Mouse (Mus musculus) right cerebral cortex, postnatal 14 days (tissue): ENCODE measurements at regions not wholly inside any gene's neighbourhood (a gene's known extent, or its start where the extent isn't known, plus 50 kb on each side); places are given as distances from the start of the nearest gene placed in this dataset.

Source experiments
- DNase-seq: peaks from one replicate; pipeline ENCODE4 v3.0.0; 2022

DNA sequence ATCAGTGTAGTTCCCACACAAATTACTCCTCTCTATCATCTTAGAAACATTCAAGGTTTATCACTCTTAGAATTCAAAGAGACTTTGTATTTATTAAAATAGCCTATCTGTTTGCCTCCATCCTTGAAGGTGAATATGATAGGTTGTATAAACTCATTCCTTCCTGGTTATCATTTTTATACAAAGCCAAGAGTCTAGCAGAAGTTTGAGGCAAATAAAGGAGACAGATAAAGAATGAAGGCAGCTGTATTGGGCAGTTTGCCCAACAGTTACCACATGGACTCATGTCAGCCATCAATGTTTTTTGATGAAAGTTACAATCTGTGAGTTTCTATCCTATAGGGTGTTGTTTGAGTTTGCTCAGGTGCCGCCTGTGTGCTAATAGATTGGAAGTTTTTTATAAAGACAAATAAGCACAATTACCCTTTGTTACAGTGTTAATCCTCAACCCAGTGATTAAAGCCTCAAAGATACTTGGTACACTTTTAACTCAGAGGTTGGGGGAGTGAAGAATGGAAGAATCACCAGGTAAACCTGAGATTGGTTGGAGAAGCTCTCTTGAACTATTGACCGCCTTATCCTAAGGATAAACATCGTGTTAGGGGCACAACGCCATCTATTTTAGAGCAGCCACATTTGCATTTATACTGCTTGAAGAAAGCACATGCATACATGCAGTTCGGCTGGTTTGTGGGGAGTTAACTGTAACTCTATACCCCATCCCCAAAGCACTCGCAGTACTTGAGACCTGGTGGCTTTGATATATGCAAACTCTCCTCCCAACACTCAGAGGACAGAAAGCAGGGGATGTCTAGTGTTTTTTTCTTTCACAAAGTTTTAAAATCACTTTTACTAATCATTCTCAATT lies 175.6 kb upstream of the Gm11114 start:
- no peak for DNase-seq

DNA sequence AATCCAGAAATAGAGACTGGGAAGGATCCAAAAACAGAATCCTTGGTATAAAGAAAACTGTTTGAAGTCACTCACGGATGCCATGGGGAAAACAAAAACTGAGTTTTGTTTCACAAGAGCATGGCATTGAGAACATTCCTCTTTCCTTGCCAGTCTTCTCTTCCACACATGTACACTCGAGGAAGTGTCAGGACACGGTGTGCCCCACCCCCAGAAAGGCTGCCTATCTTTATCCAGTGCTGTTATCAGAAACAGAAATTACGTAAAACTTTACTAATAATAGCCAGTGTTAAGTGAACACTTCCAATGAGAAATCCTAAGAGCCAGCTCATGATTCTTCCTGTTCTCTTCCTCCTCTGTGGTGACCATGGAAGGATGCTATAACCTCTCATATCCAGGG lies 172.7 kb upstream of the Gm11114 start:
- no peak for DNase-seq

- no peak for DNase-seq
These were observed 168.2 kb upstream of the Gm11114 start for GRCm38 (mm10) chr9:85144363-85144762.

DNA sequence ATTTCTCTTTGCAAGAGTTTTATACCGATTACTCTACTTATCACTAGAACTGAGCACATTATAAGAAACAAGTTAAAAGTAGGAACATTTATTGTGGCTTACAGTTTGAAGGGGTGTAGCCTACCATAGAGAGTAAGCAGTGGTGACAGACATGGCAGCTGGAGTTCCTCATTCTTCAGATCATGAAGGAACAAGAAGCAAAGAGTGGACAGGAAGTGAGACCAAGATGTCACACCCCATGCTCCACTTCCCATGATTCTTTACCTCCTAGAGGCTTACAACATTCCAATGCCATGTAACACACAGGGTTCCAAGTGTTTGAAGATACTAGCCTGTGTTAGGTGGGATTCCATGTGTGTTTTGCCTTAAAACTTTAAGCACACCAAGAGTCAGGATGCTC lies 146.9 kb upstream of the Gm11114 start:
- no peak for DNase-seq

GRCm38 (mm10) chr9:85167243-85167642 lies 145.3 kb upstream of the Gm11114 start:
- no peak for DNase-seq

DNA sequence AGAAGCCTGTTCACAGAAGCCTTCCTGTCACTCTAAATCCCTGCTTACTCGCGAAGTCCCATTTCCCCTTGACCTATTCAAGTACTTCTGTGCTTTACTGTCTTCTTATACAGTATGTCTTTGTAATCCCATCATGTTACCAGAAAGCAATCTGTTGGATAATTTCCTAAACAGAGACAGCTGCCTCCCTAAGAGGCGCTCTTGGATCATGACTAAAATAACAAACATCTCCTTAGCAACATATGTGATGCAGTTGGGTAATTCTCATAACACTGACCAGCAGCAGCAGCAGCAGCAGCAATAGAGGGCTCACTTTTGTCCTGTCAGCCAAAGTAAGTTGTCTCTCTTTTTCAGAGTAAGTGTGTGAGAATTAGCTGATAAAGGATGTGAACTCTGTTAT lies 138.1 kb upstream of the Gm11114 start:
- DNase-seq = no peak

- DNase-seq = no peak
These were observed 111.4 kb upstream of the Gm11114 start for GRCm38 (mm10) chr9:85201202-85201601.

- DNase-seq = no peak
These were observed 87.7 kb upstream of the Gm11114 start for GRCm38 (mm10) chr9:85224870-85225269.
